Mouse (Mus musculus): ENCODE results near the gene Mllt1. TPM values are rescaled to one million over a fixed set of nuclear protein-coding genes. Genes with fewer than 3 reads are reported as not detected.
A peak's percentile ranks its signal among the peaks of the same experiment; 100 is the strongest.

The Mllt1 gene
- total RNA-seq, 1 experiment from 2014 or later, result 7.0 TPM

DNA sequence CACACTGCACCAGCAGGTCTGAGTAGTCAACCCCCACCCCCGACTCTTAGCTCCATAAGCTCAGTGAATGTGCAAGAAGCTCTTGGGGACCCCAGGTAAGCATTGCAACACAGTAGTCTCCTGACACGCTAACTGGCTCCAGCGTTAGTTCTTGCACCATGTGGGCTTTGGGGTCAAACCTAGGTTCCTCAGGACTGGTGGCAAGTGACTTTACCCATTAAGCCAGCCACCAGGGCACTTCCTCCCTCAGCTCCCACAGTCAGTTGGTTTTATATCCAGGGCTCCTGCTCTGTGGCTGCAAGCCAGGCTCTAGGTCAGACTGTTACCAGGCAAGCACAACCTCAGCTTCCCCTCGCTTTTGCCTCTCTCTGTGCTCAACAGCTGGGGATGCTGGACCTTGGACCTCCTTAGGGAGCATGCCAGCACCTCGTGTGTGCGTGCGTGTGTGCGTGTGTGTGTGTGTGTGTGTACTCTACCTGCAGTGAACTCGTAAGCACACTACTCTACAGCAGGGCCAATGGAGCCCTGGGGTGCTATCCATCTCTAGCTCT lies 39.8 kb downstream of the Mllt1 start:
- no peak for ATAC-seq (replicated peaks; ENCODE audit: insufficient number of reproducible peaks, low FRiP score, low TSS enrichment, poor library complexity, severe bottlenecking)

DNA sequence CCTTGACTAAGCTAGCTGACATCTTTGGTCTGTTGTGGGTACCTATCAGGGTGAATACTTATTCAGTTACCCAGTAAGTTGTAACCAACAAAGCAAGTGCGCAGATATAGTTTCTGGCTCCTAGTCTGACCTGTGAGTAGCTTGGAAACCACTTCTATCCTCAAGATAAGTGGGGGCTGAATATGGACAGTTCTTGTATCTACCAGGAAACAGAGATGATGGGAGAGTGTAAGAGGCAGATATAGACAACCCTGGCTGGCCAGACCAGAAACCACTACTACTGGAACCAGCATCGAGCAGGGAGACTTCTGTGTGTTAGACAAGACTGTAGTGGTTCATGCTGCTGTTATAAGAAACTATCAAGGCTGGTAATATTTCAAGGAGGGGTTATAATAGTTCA lies 45.2 kb downstream of the Mllt1 start:
- ATAC-seq (replicated peaks; ENCODE audit: insufficient number of reproducible peaks, low FRiP score, low TSS enrichment, poor library complexity, severe bottlenecking), result no peak

DNA sequence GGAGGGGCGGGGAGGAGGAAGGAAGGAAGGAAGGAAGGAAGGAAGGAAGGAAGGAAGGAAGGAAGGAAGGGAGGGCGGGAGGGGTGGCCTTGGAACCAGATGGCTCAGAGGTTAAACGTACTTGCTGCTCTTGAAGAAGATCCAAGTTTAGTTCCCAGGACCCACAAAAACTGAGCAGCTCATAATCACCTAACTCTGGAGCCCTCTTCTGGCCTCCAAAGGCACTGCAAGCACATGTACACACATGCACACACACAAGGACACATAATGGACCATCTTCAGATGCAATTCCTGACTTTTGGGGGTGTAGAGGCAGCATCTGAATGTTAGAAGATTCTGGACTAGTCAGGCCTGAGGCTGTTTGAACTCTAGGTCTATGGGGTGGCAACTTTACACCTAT lies 47.2 kb downstream of the Mllt1 start:
- no peak for ATAC-seq (replicated peaks; ENCODE audit: insufficient number of reproducible peaks, low FRiP score, low TSS enrichment, poor library complexity, severe bottlenecking)

DNA sequence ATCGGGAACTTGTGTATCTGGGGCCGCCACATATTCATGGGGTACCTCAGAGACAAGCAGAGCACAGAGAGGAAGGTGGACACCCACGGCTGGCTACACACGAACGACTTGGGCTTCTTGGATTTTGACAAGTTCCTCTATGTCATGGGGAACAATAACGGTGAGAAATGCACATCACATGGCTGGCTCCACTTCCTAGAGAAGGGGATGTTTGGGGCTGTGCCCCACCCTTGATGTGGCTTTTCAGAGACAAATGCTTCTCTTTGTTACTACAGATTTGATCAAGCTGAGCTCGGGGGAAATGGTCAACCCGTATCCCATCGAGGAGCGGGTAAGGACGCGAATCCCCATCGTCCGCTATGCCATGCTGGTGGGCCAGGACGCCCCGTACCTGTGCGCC lies 50.4 kb downstream of the Mllt1 start:
- peak; percentile 51 for ATAC-seq (replicated peaks; ENCODE audit: insufficient number of reproducible peaks, low FRiP score, low TSS enrichment, poor library complexity, severe bottlenecking)

DNA sequence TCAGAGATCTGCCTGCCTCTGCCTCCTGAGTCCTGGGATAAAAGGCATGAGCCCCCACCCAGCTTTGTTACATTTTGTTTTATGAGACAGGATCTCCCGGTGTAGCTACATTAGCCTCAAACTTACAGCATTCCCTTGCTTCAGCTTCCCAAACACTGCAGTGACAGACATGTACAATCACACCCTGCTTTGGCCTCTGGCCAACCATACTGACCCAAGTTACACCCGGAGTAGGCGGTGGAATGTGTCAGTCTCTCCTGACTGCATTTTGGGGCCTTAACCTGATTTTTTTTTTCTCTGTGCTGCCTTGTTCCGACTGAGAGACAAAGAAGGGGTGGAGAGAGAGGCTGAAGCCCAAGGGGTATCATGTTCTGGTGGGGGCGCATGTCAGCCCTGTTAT lies 50.9 kb downstream of the Mllt1 start:
- no peak for ATAC-seq (replicated peaks; ENCODE audit: insufficient number of reproducible peaks, low FRiP score, low TSS enrichment, poor library complexity, severe bottlenecking)

DNA sequence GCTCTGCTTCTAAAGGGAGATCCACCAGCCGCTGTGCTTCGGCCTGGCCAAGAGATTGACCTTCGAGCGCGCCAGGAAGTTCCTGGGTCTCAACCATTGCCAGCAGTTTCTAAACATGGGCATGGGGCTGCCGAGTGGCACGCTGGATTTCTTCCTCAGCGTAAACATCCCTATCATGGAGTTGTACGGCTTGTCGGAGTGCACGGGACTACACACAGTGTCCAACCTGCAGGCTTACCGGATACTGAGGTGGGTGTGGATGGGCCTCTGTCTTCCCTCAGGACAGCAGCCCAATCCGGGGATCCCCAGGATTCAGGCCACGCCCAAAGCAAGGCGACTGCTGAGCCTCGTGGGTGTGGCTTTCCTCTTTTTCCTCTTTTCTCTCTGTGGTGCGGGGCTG lies 51.6 kb downstream of the Mllt1 start:
- peak; percentile 28; the same call in 1 of the 2 replicates for ATAC-seq (replicated peaks; ENCODE audit: insufficient number of reproducible peaks, low FRiP score, low TSS enrichment, poor library complexity, severe bottlenecking)

DNA sequence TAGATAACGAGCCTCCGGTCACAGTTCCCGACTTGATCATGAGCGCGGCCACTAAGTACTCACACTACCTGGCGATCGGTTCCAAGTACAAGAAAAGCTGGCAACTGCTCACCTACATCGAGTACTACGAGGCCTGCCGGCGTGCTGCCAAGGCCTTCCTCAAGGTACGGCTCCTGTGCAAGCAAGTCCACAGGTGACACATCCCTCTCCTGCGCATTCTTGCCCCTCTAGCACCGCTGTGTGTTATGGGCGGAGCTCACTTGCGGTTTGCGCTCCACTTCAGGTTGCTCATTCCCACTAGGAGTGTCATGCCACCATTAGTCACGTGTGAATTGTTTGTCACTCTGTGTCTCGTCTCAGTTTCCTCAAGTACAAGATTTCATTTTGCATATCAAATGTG lies 57.8 kb downstream of the Mllt1 start:
- ATAC-seq (replicated peaks; ENCODE audit: insufficient number of reproducible peaks, low FRiP score, low TSS enrichment, poor library complexity, severe bottlenecking), result no peak

DNA sequence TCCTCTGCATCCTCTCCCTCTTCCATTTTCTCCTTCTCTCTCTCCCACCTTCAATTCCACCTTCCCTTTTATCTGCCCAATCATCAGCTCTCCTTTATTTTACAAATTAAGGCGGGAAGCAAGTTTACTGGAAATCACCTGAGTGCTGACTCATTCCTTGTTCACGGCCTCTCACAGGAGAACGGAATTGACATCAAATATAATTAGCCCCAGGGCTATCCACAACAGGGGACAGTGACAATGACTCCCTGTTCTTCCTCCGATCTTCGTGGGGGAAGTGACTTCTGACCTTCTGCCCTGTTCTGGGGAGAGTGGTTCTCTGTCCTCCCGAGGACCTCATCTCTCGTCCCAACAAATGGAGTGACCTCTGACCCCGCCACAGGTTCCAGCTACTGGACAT lies 58.2 kb downstream of the Mllt1 start:
- ATAC-seq (replicated peaks; ENCODE audit: insufficient number of reproducible peaks, low FRiP score, low TSS enrichment, poor library complexity, severe bottlenecking), result no peak

DNA sequence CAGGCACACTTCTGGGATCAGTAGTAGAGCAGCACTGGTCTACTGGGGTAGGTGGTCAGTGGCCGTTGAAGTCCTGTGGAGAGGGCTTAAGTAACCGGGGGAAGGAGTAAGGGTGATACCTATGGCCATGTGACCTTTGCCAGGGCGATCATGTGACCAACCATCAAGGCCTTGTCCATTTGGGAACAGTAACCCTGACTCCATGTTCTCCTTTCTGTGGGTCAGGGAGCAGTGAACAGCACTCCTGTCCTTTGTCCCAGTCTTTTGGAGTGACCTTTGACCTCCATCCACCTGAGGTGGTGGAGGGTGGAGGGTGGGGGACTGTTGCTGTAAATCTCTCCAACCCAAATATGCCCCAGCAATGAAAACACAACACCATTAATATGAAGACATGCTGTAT lies 58.8 kb downstream of the Mllt1 start:
- ATAC-seq (replicated peaks; ENCODE audit: insufficient number of reproducible peaks, low FRiP score, low TSS enrichment, poor library complexity, severe bottlenecking), result no peak

DNA sequence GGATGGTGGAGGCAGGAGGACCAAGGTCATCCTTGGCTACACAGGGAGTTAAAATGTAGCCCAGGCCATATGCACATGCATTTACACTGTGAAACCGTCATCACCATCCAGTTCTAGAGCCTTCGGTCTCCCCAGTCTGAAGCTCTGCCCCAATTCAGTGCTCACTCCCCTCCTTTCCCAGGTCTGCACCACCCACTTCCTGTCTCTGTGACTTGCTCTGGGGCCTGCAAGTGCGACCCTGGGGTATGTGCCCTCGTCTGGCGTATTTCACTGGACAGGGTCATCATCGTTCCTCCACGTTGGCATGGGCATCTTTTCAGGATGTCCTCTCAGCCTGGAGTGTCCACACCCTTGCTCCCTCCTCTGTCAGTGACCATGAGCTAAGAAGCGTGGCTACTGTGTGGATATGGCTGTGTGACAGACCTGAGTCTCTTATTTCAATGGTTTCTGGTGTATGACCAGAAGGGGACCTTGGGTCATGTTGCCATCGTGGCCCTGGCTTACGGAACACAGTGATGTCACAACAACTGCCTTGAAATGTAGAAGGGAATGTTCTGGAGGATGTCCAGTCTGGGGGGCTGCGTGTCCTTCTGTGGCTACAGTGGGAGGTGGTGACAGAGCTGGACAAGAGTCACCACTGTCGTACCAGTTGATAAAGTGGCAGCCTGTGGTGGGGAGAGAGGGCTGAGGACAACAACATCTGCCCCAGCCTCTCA lies 60.1 kb downstream of the Mllt1 start, which contains the start of gene 1700061G19Rik:
Gene 1700061G19Rik, plus strand, starts transcription at position 542 of the 716 bp plus-strand sequence.
- no peak for ATAC-seq (replicated peaks; ENCODE audit: insufficient number of reproducible peaks, low FRiP score, low TSS enrichment, poor library complexity, severe bottlenecking)

DNA sequence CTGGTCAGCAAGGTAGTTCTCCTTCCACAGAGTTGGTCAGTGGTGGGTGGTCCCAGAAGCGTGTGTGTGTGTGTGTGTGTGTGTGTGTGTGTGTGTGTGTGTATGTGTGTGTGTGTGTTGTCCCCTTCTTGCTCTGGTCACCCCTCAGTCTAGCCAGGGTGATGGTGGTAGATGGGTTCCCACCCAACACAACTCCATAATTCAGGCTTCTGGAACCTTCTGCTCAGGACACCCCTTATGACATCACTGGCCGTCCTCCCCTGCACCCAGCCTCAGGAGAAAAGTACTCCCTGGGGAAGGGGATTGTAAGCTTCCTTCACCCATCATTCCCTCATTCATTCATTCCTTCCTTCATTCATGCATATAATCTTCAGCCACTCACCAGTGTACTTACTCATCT lies 61.0 kb downstream of the Mllt1 start, which contains the start of gene Acsbg2:
Gene Acsbg2, minus strand, starts transcription at position 211 of the 400 bp plus-strand sequence.
- no peak for ATAC-seq (replicated peaks; ENCODE audit: insufficient number of reproducible peaks, low FRiP score, low TSS enrichment, poor library complexity, severe bottlenecking)

DNA sequence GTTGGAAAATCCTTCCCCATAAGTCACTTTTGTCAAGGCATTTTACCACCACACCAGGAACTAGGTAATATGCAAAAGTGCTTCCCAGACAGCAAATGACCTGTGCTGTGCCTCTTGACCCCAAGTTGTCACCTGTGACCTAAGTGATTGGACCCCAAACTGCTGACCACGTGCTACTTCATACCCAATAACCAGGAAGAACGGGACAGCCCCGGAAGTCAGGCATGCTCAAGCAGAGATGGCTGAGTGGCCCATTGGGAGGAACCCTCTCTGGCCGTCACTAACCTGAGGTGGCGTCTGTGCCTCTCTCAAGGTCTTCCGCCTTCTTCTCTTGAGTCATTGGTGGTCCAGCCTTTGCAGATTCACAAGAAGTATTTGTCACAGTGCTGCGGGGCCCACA lies 62.7 kb downstream of the Mllt1 start:
- ATAC-seq (replicated peaks; ENCODE audit: insufficient number of reproducible peaks, low FRiP score, low TSS enrichment, poor library complexity, severe bottlenecking), result no peak

DNA sequence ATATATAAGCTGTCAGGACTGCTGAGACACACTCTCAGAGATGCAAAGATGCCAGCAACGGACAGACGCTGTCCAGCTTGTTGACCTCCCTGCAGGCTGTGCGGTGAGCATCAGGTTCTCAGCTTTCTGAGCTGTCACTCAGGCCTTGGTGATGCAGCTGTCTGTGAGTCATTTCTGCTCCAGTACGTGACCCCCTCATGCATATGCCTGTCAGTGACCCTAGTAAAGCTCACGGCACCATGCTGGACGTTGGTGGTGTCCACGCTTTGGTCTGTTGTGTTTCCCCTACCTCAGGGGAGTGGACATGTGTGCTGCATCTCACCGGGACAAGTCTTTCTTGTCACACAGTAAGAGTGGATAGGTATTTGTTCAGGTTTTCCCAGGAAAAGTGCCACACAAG lies 63.4 kb downstream of the Mllt1 start:
- ATAC-seq (replicated peaks; ENCODE audit: insufficient number of reproducible peaks, low FRiP score, low TSS enrichment, poor library complexity, severe bottlenecking), result no peak

DNA sequence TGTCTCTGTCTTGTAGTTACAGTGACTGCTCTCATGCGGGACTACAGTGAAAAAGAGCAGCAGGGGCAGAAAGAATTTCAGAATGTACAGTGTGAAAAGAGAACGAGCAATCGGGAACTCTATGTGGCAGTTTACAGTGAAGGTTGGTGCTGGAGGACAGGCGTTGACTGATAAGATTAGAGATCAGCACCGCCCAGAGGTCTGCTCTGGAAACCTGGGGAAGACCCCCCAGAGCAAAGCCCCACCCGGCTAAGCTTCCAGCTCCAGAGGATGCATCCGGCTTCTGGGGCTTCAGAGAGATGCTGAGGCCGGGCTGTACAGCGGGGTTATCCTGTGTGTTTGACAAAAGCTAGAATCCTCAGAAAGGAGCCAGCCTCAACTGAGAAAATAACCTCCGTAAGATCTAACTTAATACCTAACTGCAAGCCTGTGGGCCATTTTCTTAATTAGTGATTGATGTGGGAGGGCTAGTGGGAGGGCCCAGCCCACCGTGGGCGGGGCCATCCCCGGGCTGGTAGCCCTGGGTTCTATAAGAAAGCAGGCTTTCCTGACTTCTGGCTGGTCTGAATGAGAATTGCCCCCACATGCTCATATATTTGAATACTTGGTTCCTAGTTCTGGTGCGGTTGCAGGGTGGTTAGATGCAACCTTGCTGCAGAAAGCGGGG lies 64.8 kb downstream of the Mllt1 start:
- ATAC-seq (replicated peaks; ENCODE audit: insufficient number of reproducible peaks, low FRiP score, low TSS enrichment, poor library complexity, severe bottlenecking), result no peak

DNA sequence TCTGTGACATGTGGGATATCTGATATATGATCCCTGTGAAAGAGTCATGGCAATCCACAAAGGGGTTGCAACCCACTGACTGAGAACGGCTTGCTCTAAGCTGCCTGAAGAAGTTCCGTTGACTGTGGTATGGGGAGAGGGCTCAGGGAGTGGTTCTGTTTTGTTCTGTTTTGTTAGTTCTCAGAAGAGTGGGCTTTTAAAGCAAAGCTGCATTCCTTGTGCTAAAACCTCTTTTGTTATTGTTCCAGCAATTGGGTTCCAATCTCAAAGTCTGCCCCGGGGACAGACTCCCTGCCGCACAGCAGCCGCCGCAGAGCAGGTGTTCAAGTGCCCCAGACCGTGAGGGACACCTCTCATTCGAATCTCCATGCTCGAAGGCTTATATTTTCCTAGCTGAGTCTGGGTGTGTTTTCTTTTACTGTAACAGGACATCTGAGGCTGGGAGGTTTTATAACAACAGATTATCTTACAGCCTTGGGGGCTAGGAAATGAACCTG lies 65.7 kb downstream of the Mllt1 start:
- ATAC-seq (replicated peaks; ENCODE audit: insufficient number of reproducible peaks, low FRiP score, low TSS enrichment, poor library complexity, severe bottlenecking), result no peak

DNA sequence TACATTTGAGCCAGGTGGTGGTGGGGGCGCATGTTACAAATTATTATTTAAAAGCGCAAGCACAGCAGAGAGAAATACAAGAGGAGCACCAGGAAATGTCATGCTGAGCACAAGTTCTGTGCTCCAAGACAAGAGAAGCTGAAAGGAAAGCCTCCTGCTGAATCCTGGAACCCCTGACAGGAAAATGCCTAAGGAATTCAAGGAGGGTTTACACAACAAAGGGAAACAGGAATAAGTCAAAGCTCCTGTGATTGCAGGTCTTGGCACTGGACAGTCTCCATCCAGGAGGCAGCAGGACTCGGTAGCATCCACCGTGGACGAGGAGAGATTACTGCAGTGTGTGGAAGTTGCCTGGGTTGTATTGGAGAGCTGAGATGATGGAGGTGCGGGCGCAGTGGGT lies 69.1 kb downstream of the Mllt1 start:
- ATAC-seq (replicated peaks; ENCODE audit: insufficient number of reproducible peaks, low FRiP score, low TSS enrichment, poor library complexity, severe bottlenecking), result no peak

DNA sequence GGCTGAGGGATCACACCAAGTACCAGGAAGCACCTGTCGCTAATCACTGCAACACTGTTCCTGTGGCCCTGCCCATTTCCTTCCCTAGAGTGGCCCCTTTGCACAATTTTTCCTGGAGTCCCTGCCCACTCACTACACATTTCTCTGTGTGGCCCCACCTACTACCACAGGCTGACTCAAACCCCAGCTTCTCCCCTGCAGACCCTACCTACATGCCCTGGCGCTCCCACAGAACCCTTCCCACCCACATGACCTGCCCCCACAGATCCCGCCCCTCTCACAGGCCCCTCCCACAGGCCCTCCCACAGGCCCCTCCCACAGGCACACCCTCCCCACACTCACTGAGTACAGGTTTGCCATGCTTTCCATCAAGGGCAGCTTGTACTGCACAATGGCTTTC lies 74.0 kb downstream of the Mllt1 start:
- ATAC-seq (replicated peaks; ENCODE audit: insufficient number of reproducible peaks, low FRiP score, low TSS enrichment, poor library complexity, severe bottlenecking), result no peak

DNA sequence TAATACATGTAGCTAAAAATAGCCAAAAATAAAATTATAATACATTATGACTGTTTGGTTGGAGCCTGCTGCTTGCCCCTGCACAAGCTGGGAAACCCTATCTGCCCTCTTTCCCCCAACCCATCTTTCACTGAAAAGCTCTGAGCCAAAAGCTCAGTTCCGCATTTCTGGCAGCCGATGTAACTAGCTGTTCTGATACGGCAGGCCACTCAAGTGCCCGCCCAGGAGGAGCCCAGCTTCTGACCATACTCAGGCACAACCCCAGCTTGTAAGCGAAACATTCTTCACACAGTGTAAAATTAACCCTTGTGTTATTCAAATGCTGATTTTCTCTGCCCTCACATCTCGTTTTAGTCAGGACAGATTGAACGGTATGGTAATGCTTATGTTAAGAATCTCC lies 76.3 kb downstream of the Mllt1 start:
- ATAC-seq (replicated peaks; ENCODE audit: insufficient number of reproducible peaks, low FRiP score, low TSS enrichment, poor library complexity, severe bottlenecking), result no peak

DNA sequence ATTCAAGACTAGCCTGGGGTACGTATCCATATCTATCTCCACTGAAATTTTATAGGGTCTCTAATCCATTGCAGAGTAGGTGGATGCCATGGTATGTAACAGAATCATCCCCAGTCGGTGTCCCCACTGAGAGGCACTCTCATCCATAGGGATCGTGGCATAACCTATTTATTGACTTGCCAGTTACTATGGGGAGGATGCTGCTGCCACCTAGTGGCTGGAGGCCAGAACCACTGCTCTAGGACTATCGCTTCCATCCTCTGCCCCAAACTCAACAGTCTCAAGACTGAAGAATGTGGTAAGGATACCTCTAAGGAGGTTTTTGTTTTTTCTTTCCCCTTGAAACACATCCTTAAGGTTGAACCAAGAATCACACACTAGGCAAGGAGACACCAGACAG lies 77.0 kb downstream of the Mllt1 start:
- ATAC-seq (replicated peaks; ENCODE audit: insufficient number of reproducible peaks, low FRiP score, low TSS enrichment, poor library complexity, severe bottlenecking), result peak; percentile 81

DNA sequence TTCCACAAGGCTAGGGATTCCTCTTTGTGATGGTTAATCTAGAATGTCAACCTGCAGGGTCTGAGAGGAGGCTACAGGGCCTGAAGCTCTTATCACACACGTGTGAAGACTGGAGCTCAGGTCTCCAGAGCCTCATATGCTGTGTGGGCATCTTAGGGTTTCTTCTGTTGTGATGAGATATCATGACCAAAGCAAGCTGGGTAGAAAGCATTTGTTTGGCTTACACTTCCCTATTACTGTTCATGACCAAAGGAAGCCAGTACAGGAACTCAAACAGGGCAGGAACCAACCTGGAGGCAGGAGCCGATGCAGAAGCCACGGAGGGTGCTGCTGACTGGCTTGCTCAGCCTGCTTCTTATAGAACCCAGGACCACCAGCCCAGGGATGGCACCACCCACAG lies 79.8 kb downstream of the Mllt1 start:
- ATAC-seq (replicated peaks; ENCODE audit: insufficient number of reproducible peaks, low FRiP score, low TSS enrichment, poor library complexity, severe bottlenecking), result no peak
